Mouse (Mus musculus) intestine, embryonic 16.5 days (tissue): ENCODE results near the gene Wsb1. TPM values are rescaled to one million over a fixed set of nuclear protein-coding genes. Genes with fewer than 3 reads are reported as not detected.

Source experiments
- ATAC-seq: fragments of 200-750 bp; cut with Nextera tagmentation; 2 replicates; pipeline ENCODE4 v1.8.0; 2017; ENCODE audit warnings: moderate TSS enrichment, moderate library complexity
- H3K27ac ChIP-seq: fragments of 300-500 bp; sonication (generic); 2 replicates; pipeline ENCODE4 v1.5.1; 2014; ENCODE audit warnings: mild to moderate bottlenecking, low read length
- H3K27me3 ChIP-seq: fragments of 300-500 bp; sonication (generic); replicated peaks from 2 replicates; pipeline ENCODE4 v1.6.1; 2014; ENCODE audit warnings: low read length, control low read depth, mixed read lengths; ENCODE audit not compliant: control insufficient read depth, insufficient read depth
- H3K36me3 ChIP-seq: fragments of 300-500 bp; sonication (generic); 2 replicates; pipeline ENCODE4 v1.6.1; 2014; ENCODE audit warnings: low read length, control low read depth; ENCODE audit not compliant: control insufficient read depth, insufficient read depth
- H3K4me1 ChIP-seq: fragments of 300-500 bp; sonication (generic); 2 replicates; pipeline ENCODE4 v1.6.1; 2014; ENCODE audit warnings: low read length, control low read depth, mixed read lengths; ENCODE audit not compliant: control insufficient read depth, insufficient read depth
- H3K4me2 ChIP-seq: fragments of 300-500 bp; sonication (generic); 2 replicates; pipeline ENCODE4 v1.6.1; 2014; ENCODE audit warnings: low read depth, low read length, control low read depth
- H3K4me3 ChIP-seq: fragments of 300-500 bp; sonication (generic); 2 replicates; pipeline ENCODE4 v1.5.1; 2014; ENCODE audit warnings: mild to moderate bottlenecking, low read length
- H3K9ac ChIP-seq: fragments of 300-500 bp; sonication (generic); 2 replicates; pipeline ENCODE4 v1.6.1; 2014; ENCODE audit warnings: low read depth, low read length
- H3K9me3 ChIP-seq: fragments of 300-500 bp; sonication (generic); 2 replicates; pipeline ENCODE4 v1.6.1; 2016; ENCODE audit warnings: low read length, control low read depth; ENCODE audit not compliant: control insufficient read depth
- WGBS: fragments of 180-500 bp; shearing (Covaris S2); extraction: QIAGEN DNeasy Blood & Tissue Kit; methylation state at CpG from one replicate; pipeline ENCODE4 v1.1.7; 2014; 5-methylcytosine and 5-hydroxymethylcytosine counted together
- polyA plus RNA-seq: library from polyadenylated mRNA; unstranded; fragments of >200 nt; fragmentation: Nextera tagmentation; extraction: Ambion mirVana; gene quantifications from 2 replicates; pipeline ENCODE4 v1.2.1, GENCODE M21; 2015

Wsb1 gene
- polyA plus RNA-seq, 1 experiment from 2014 or later, result 158 TPM

- Histone ChIP-seq H3K27me3 (no peaks in the 10 kb centered on the region), H3K9ac (no peak overlapping the region), H3K9me3 (no peaks in the 10 kb centered on the region), H3K4me1 (peaks cover 10% of the 10 kb centered on the region), H3K27ac (no peak overlapping the region), H3K4me2 (no peak overlapping the region), H3K36me3 (no peaks in the 10 kb centered on the region), H3K4me3 (no peak overlapping the region)
- WGBS, result 90% methylated on average over 6 of the region's 6 CpGs
- ATAC-seq, result no peak
These were observed 31.1 kb downstream of the Wsb1 start for GRCm38 (mm10) chr11:79223420-79223819.

GRCm38 (mm10) chr11:79222661-79223060 is 31.8 kb downstream of the Wsb1 start:
- H3K4me3 ChIP-seq, result no peak overlapping the region
- no peak overlapping the region for H3K9ac ChIP-seq
- H3K36me3 ChIP-seq, result no peaks in the 10 kb centered on the region
- no peaks in the 10 kb centered on the region for H3K27me3 ChIP-seq
- no peaks in the 10 kb centered on the region for H3K9me3 ChIP-seq
- H3K27ac ChIP-seq, result no peak overlapping the region
- no peak for ATAC-seq
- H3K4me2 ChIP-seq, result no peak overlapping the region
- H3K4me1 ChIP-seq, result peaks cover 10% of the 10 kb centered on the region
- 89% methylated on average over 6 of the region's 6 CpGs for WGBS

DNA sequence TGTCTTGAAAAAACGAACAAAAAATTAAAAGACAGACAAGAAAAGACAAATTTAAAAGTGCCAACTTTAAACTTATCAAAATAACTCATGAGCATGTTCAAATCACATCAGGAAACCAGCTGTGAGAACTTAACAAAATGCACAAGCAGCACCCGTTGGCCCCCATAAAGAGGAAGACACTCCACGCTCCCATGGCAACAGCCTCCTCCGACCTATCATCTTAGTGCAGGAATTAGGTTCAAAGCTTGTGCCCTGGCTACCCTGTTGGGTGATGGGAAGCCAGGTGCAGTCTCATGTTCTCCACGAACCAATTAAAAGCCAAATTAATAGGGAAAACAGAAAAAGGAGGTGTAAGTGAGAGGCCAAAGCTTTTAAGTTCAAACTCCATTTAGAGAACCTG is 32.8 kb downstream of the Wsb1 start:
- Histone ChIP-seq H3K9ac (no peak overlapping the region), H3K4me3 (no peak overlapping the region), H3K9me3 (no peaks in the 10 kb centered on the region), H3K36me3 (no peaks in the 10 kb centered on the region), H3K27me3 (no peaks in the 10 kb centered on the region), H3K27ac (no peak overlapping the region), H3K4me2 (no peak overlapping the region), H3K4me1 (peaks cover 13% of the 10 kb centered on the region)
- ATAC-seq, result no peak
- WGBS, result 81% methylated on average over 5 of the region's 5 CpGs

DNA sequence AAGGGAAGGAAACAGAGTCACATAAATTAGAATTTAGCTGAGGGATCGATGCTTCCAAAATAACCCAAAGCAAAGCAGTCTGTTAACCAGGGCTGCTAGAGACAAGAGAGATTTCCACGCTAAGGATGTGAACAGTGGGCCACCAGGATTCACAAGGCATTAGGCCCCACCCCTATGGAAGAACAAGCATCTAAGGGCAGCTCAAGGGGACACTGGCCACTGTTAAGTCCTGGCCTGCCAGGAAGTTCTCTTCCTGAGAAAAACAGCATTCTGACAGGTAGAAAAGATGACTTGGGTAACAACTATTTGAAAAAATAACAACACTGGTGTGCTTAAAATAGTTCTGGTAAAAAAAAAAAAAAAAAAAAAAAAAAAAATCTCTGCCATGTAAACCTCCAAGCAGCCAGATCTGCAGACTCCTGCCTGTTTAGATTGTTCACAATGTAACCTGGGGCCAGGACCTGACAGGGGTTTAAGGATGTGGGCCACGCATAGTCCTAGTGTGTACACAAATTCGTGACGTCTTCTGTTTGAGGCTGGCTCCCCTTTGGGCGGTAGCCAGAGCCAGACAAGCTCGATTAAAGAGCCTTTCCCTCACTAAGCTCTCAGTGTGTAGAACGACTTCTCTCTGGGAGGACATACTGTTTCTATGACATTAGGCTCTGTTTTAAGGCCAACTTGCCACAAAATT is 35.4 kb downstream of the Wsb1 start:
- Histone ChIP-seq H3K4me2 (no peak overlapping the region), H3K9ac (no peak overlapping the region), H3K27me3 (no peaks in the 10 kb centered on the region), H3K9me3 (no peaks in the 10 kb centered on the region), H3K36me3 (no peaks in the 10 kb centered on the region), H3K4me1 (peaks cover 6% of the 10 kb centered on the region), H3K27ac (no peak overlapping the region), H3K4me3 (no peak overlapping the region)
- ATAC-seq, result no peak
- 59% methylated on average over 8 of the region's 8 CpGs for WGBS

- Histone ChIP-seq H3K4me1 (peaks cover 7% of the 10 kb centered on the region), H3K36me3 (no peaks in the 10 kb centered on the region), H3K27me3 (no peaks in the 10 kb centered on the region), H3K4me2 (no peak overlapping the region), H3K4me3 (no peak overlapping the region), H3K9me3 (no peaks in the 10 kb centered on the region), H3K27ac (no peak overlapping the region), H3K9ac (no peak overlapping the region)
- 96% methylated on average over 1 of the region's 1 CpGs for WGBS
- ATAC-seq, result no peak
These were observed 36.4 kb downstream of the Wsb1 start for GRCm38 (mm10) chr11:79218061-79218460.

- 59% methylated on average over 6 of the region's 6 CpGs for WGBS
- Histone ChIP-seq H3K4me2 (no peak overlapping the region), H3K27ac (peak overlapping the region; percentile 47), H3K9me3 (no peaks in the 10 kb centered on the region), H3K27me3 (no peaks in the 10 kb centered on the region), H3K4me1 (peaks cover 7% of the 10 kb centered on the region), H3K9ac (no peak overlapping the region), H3K4me3 (no peak overlapping the region), H3K36me3 (no peaks in the 10 kb centered on the region)
- ATAC-seq, result peak; percentile 78
These were observed 37.3 kb downstream of the Wsb1 start for GRCm38 (mm10) chr11:79217133-79217532.

DNA sequence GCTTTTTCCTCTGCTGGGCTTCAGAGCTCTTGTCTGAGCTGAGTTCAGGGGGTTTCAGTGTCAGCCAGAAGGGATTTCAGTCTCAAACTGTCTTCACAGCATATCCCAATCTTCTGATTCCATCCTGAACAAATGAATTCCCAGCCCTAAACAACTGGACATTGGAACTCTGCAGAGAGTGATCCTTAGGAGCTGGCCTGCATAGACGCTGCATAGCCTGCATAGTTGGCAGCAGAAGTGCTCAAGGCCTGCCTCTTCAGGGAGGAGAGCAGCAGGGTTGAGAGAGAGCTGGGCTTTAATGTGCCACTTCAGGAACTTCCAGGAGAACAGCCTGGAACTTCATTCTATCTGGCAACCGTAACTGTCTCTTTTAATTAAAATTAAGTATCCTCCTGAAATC is 38.9 kb downstream of the Wsb1 start:
- Histone ChIP-seq H3K9me3 (no peaks in the 10 kb centered on the region), H3K27me3 (no peaks in the 10 kb centered on the region), H3K4me1 (peaks cover 7% of the 10 kb centered on the region), H3K27ac (peak overlapping the region; percentile 10; the same call in 1 of the 2 replicates), H3K4me2 (no peak overlapping the region), H3K4me3 (no peak overlapping the region), H3K36me3 (no peaks in the 10 kb centered on the region), H3K9ac (no peak overlapping the region)
- no peak for ATAC-seq
- WGBS, result 61% methylated on average over 2 of the region's 2 CpGs

DNA sequence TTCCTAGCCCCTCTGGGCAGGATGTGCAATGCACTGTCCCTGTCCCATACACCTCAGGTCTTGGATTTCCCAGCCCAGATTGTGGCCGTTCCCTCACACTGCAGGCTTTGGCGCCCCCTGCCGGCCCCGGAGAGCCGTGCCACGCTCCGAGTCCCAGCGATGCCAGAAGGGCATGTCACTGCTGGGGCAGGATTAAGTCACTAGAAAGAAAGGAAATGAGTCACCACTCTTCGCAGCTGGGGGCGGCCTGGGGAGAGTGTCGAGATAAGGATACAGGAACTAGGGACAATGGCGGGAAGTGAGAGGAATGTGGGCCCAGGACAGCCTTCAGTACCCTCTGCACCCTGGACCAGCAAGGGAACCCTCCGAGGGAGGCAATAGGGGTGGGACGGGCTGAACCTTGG is 40.5 kb downstream of the Wsb1 start:
- no peaks in the 10 kb centered on the region for H3K27me3 ChIP-seq
- H3K4me3 ChIP-seq, result no peak overlapping the region
- peak overlapping the region; percentile 42; the same call in 1 of the 2 replicates for H3K9ac ChIP-seq
- WGBS, result 8% methylated on average over 14 of the region's 14 CpGs
- H3K27ac ChIP-seq, result peak overlapping the region; percentile 17; the same call in 1 of the 2 replicates
- no peaks in the 10 kb centered on the region for H3K9me3 ChIP-seq
- no peaks in the 10 kb centered on the region for H3K36me3 ChIP-seq
- peak; percentile 84 for ATAC-seq
- peaks cover 7% of the 10 kb centered on the region for H3K4me1 ChIP-seq
- no peak overlapping the region for H3K4me2 ChIP-seq

GRCm38 (mm10) chr11:79209882-79210471 is 44.5 kb downstream of the Wsb1 start:
- Histone ChIP-seq H3K4me3 (no peak overlapping the region), H3K4me1 (peaks cover 4% of the 10 kb centered on the region), H3K4me2 (no peak overlapping the region), H3K27ac (no peak overlapping the region), H3K27me3 (no peaks in the 10 kb centered on the region), H3K9ac (no peak overlapping the region), H3K9me3 (no peaks in the 10 kb centered on the region), H3K36me3 (no peaks in the 10 kb centered on the region)
- no peak for ATAC-seq
- WGBS, result 77% methylated on average over 5 of the region's 5 CpGs
